Mouse (Mus musculus) urinary bladder, adult 18-20 months (tissue): Measurements from ENCODE around the gene Siae.

Source experiments
- DNase-seq, 2 experiments: peaks; one replicate each; pipeline ENCODE4 v3.0.0; 2022; ENCODE audit warnings: low spot score in 2 of 2, mixed read lengths in 2 of 2

Siae gene

GRCm38 (mm10) chr9:37554838-37555748 is at the start of gene Siae:
Gene Siae (plus strand): TSS chr9:37555698.
- no peak for DNase-seq

GRCm38 (mm10) chr9:37506023-37506422 is 49.5 kb upstream of the Siae start:
- DNase-seq, result no peak

- no peak for DNase-seq
Measured at GRCm38 (mm10) chr9:37512097-37512496, 43.4 kb upstream of the Siae start.

- no peak for DNase-seq
Measured at GRCm38 (mm10) chr9:37514456-37514855, 41.0 kb upstream of the Siae start.

GRCm38 (mm10) chr9:37517467-37517866 is 38.0 kb upstream of the Siae start:
- DNase-seq, result no peak

- no peak for DNase-seq
Measured at GRCm38 (mm10) chr9:37518991-37519390, 36.5 kb upstream of the Siae start.

- no peak for DNase-seq
Measured at GRCm38 (mm10) chr9:37519995-37520394, 35.5 kb upstream of the Siae start.

- DNase-seq, result no peak
Measured at GRCm38 (mm10) chr9:37525461-37525860, 30.0 kb upstream of the Siae start.

GRCm38 (mm10) chr9:37526443-37527395 is 28.8 kb upstream of the Siae start:
- DNase-seq, result peak in 1 of 2 experiments; percentile 27

- DNase-seq, result peak; percentile 60 to 78
Measured at GRCm38 (mm10) chr9:37527396-37528224, 27.9 kb upstream of the Siae start, which contains the start of gene Esam. Gene Esam (plus strand): TSS chr9:37528078.

GRCm38 (mm10) chr9:37528225-37528970 is 27.1 kb upstream of the Siae start:
- DNase-seq, result no peak

- peak in 1 of 2 experiments; percentile 34 for DNase-seq
Measured at GRCm38 (mm10) chr9:37530031-37530887, 25.2 kb upstream of the Siae start.

- DNase-seq, result peak; percentile 72 to 76
Measured at GRCm38 (mm10) chr9:37530888-37531705, 24.4 kb upstream of the Siae start.

GRCm38 (mm10) chr9:37536851-37537250 is 18.6 kb upstream of the Siae start:
- DNase-seq, result no peak

- no peak for DNase-seq
Measured at GRCm38 (mm10) chr9:37537658-37538250, 17.7 kb upstream of the Siae start.

GRCm38 (mm10) chr9:37539170-37540025 is 16.1 kb upstream of the Siae start, which contains the start of gene Vsig2:
Gene Vsig2 (plus strand): TSS chr9:37539255.
- peak; percentile 40 to 42 for DNase-seq

GRCm38 (mm10) chr9:37540226-37540625 is 15.3 kb upstream of the Siae start:
- no peak for DNase-seq
